Mouse (Mus musculus) lung, postnatal 0 days (tissue): ENCODE results near the gene Kcnk15.

ENCODE experiments used
- CTCF ChIP-seq: IDR thresholded peaks from 2 replicates; pipeline ENCODE4 v1.5.1; 2016; ENCODE audit warnings: antibody characterized with exemption, mild to moderate bottlenecking
- EP300 ChIP-seq: IDR thresholded peaks from 2 replicates; pipeline ENCODE4 v1.6.1; 2016; ENCODE audit warnings: antibody characterized with exemption, mild to moderate bottlenecking, control low read depth

- TF ChIP-seq CTCF (no peak), EP300 (no peak)
Observed at GRCm38 (mm10) chr2:163814739-163815465, 38.5 kb upstream of the Kcnk15 start.
